Mouse (Mus musculus): ENCODE measurements around the gene Pitx1.

GRCm38 (mm10) chr13:55803973-55804372 is 32.0 kb downstream of the Pitx1 start:
- no peak for TF ChIP-seq GATA1 (IDR thresholded peaks at IDR 0.05; ENCODE audit: borderline replicate concordance, low read length)
- no peak for TF ChIP-seq FLI1 (IDR thresholded peaks at IDR 0.05; ENCODE audit: low read length)

Measured in megakaryocyte, embryonic 14.5 days (primary cell).